Mouse (Mus musculus): Measurements from ENCODE around the gene Gm14147. TPM values are rescaled to one million over a fixed set of nuclear protein-coding genes. Genes with fewer than 3 reads are reported as not detected.
"Not testable (repeated sequence)": the region's sequence is repeated elsewhere in the genome, so short reads cannot be mapped to it uniquely, and the experiment has no call there.

The Gm14147 gene
- not detected for total RNA-seq (2022)

- not testable (repeated sequence) for DNase-seq
Measured at GRCm38 (mm10) chr2:151097945-151098344, at the start of gene Gm14147. Gene Gm14147, plus strand, starts transcription at chr2:151098245.

- DNase-seq = no peak
Measured at GRCm38 (mm10) chr2:151056637-151057036, 41.4 kb upstream of the Gm14147 start.

GRCm38 (mm10) chr2:151092250-151092649 lies 5.8 kb upstream of the Gm14147 start, which contains the start of gene Gm14151:
Gene Gm14151, minus strand, starts transcription at chr2:151092350.
- DNase-seq = not testable (repeated sequence)

Other genes with a start within 250 kb of the Gm14147 start
- gene Abhd12, start 193.5 kb upstream of the Gm14147 start, total RNA-seq (2022) = 100 to 1,000 TPM in 1 of 4 experiments, 10 to 100 TPM in 3; 76.1 to 111 (median 90.2) TPM
- 1 to 10 TPM; 2.4 to 2.7 (median 2.6) TPM for gene Gins1, start 192.8 kb upstream of the Gm14147 start, total RNA-seq (2022)
- gene Ninl, start 58.9 kb upstream of the Gm14147 start, total RNA-seq (2022) = 10 to 100 TPM; 22.3 to 36.1 (median 28.0) TPM
- gene Nanp, start 58.8 kb upstream of the Gm14147 start, total RNA-seq (2022) = 10 to 100 TPM; 10.8 to 17.5 (median 17.0) TPM
- not detected for gene Gm14151, start 5.9 kb upstream of the Gm14147 start, total RNA-seq (2022)